Mouse (Mus musculus): ENCODE measurements around the gene Kcns1. TPM values are rescaled to one million over a fixed set of nuclear protein-coding genes. Genes with fewer than 3 reads are reported as not detected.

Gene Kcns1
- total RNA-seq, 2 experiments from 2014 or later, result 0.10 TPM; not detected in 1

DNA sequence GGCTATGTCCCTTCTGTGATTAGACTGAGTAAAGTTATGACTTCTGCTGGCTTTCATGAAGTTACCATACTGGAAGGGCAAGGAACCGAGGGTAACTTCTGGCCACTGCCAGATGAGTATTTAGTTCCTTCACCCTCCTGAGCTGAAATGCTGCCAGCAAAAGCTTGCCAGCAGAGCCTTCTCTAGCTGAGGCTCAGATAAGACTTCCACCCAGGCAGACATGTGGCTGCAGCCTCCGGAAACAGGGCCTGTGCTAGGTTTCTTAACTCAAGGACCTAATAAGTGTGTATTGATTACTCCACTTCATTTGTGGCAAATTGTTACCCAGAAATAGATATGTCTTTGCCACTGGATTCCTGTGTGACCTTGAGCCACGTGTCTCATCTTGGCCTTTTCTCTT is 2.5 kb upstream of the Kcns1 start:
- DNase-seq, result peak in 1 of 2 experiments; percentile 18

- DNase-seq, result no peak
Observed at GRCm38 (mm10) chr2:164170326-164170725, 587 bp downstream of the Kcns1 start.

GRCm38 (mm10) chr2:164168571-164168946 is 2.4 kb downstream of the Kcns1 start:
- DNase-seq, result no peak

DNA sequence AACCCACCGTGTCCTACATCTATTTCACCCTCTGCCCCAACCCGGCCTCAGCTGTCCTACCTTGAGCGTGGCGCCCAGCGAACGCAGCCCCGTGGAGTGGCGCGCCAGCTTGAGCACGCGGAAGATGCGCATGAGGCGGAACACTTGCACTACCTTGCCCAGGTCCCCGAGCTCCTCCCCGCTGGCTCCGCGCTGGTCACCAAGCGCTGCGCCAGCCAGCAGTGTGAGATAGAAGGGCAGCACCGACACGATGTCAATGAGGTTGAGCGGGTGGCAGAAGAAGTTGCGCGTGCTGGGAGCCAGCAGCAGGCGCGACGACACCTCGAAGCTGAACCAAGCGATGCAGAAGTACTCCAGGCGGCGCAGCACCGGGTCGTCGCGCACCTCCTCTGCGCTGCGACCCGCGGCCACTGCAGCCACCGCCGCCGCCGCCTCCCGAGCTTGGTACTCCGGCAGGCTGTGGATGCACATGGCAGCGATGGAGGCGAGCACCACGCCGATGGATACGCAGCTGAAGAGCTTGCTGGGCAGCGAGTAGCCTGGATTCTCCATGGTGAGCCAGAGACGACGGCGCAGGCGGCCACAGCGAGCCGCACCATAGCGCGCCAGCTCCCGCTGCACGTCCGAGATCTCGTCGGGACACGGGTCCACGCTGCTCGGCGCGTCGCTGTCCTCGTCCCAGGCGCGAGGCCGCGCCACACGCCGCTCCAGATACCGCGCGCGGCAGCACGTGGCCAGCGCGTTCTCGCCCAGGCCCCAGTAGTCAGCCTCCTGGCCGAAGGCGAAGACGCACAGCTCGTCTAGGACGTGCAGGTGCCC is 3.0 kb downstream of the Kcns1 start:
- no peak for DNase-seq

DNA sequence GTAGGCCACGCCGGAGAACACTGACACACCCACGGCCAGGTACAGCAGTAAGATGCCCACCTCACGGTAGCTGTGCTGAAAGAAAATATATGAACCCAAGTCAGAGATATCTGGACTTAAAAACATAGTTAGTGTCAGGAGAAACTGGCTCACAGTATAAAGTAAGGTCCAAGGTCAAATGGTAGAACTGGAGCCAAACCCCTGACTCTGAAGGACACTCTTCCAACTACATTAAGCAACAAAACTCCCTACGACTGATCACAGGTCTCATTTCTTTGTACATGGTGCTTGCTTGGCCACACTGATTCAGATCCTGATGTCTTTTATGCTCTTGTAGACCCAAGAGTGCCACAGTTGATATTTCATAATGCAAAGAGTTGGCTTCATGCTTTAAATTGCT is 6.0 kb downstream of the Kcns1 start:
- DNase-seq, result no peak

DNA sequence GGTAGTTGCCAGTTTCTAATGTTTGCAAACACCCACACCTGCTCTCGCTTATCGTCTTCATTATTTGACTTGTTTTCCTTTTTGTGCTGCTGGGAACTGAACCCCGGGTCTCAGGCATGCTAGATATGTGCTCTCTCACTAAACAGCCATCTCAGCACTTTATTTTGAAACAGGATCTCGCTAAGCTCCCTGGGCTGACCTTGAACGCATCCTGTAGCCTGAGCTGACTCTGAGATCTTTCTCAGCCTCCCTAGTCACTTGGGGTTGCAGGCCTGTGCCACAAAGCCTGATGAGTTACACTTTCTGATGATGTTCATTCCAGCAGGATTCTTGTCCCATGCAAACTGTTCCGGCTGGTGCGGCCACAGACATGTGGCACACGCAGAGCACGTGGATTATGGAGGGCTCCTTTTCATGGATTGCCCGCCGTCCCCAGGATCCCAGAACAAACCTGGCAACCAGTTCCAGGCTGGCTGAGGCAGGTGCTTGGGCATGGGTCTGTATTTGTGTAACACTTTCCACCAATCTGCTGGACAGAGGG is 9.3 kb downstream of the Kcns1 start:
- DNase-seq, result no peak

DNA sequence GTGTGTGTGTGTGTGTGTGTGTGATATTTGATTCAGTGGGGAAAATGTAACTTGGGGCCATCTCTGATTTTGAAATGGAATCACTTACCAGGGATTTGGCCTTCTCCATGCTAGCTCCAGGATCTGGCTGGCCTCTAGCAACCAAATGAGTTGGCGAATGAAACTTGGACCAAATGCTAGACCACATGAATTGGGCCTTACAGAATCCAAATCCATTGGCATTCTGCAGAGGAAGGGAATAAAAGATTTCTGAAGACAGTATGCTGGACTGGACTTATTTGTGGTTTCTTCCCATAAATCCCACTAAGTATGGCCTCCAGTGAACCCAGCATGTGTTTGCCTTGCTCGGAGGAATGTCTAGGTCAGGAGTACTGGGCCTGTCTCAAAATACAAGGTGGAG is 12.1 kb downstream of the Kcns1 start:
- no peak for DNase-seq

GRCm38 (mm10) chr2:164156158-164156557 is 14.8 kb downstream of the Kcns1 start:
- no peak for DNase-seq

- DNase-seq, result no peak
Observed at GRCm38 (mm10) chr2:164154007-164154406, 16.9 kb downstream of the Kcns1 start.

DNA sequence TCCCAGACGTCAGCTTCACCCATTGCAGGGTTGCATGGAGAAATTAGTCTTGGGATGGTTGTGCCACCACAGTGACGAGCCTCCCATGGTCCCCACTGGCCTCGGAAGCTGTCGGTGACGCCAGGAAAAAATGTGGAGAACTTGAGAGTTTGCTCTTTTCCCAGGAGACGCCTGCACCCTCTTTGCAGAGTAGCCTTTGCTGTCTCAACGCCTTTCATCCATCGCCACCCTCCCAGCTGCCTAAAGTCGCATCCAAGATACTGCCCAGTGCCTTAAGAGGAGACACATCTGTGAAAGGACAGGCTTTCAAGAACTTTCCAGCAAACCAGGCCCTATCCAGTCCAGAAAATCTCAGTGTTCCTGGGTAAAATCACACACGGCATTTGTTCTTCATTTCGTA is 18.6 kb downstream of the Kcns1 start:
- no peak for DNase-seq

GRCm38 (mm10) chr2:164150086-164150760 is 20.7 kb downstream of the Kcns1 start:
- no peak for DNase-seq

GRCm38 (mm10) chr2:164146556-164146955 is 24.4 kb downstream of the Kcns1 start:
- no peak for DNase-seq

DNA sequence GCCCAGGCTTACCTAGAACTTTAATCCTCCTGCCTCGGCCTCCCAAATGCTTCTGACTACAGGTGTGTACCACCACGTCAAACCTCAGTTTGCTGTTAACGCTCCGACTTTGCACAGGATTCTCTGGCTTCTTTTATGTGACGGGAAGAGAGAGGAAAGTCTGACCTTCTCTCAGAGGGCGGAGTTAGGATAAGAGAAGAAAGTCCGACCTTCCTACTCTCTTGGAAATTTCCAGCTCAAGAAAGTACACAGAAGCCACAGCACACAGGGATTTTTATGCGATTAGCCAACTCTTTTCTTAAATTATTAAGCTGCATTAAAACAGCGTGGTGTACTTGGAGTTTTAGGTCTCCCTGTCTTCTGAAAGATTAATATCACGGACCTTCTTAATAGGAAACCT is 26.4 kb downstream of the Kcns1 start:
- no peak for DNase-seq

GRCm38 (mm10) chr2:164144025-164144424 is 26.9 kb downstream of the Kcns1 start:
- no peak for DNase-seq

- peak; percentile 27 to 55 for DNase-seq
Observed at GRCm38 (mm10) chr2:164142021-164142420, 28.9 kb downstream of the Kcns1 start.

- no peak for DNase-seq
Observed at GRCm38 (mm10) chr2:164137754-164138153, 33.2 kb downstream of the Kcns1 start.

GRCm38 (mm10) chr2:164136393-164136792 is 34.5 kb downstream of the Kcns1 start:
- DNase-seq, result no peak

DNA sequence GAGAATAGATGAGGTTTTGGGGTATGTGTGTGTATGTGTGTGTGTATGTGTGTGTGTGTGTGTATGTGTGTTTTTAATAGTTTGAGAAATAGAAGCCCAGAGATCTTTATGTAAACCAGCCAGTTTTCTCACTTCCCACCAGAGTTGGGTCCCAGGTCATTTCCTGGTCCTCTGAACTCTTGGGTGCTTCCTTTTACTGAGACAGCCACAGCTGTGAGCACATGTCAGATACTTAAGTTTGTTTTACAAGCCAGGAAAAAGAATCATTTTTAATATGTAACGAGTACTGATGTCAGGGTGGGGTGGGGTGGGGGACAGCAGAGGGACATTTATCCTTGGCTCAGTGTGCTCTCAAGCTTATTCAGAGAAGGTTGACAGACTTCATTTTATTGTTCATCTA is 35.5 kb downstream of the Kcns1 start:
- DNase-seq, result peak in 1 of 2 experiments; percentile 18

- peak; percentile 18 to 32 for DNase-seq
Observed at GRCm38 (mm10) chr2:164134563-164134962, 36.4 kb downstream of the Kcns1 start.

GRCm38 (mm10) chr2:164131586-164131985 is 39.3 kb downstream of the Kcns1 start:
- DNase-seq, result no peak

DNA sequence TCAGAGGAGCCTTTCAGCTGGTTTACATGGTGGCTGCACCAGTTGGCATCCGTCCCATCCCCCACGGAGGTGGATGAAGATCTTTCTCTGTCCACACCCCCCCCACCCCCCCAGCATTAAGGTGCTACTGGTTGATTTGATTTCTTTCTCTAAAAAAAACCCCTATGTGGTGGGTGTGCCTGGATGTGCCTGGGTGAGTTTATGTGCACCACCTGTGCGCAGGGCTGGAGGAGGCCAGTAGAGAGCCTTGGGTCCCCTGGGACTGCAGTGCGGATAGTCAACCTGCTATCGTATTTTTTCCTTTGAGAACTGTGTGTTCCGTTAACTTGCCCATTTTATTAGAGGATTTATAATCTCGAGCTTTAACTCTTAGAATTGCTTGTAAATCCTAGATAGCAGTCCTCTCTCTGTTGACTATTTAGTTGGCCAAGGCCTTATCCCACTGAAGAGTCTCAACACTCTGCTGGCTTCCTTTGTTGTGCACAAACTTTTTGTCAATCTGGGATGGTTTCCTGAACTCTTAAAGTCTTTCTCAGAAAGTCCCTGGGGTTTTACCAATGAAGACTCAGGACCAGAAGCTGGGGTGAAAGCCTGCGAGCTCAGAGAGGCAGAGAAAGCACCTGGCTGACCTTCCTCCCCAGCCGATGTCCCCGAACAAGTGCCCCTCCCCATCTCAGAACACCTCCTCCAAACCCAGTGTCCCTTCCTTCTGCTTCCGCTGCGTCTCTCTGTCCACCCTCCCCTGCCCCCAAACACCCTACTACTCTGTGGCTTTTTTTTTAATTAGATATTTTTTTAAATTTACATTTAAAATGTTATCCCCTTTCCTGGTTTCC is 42.1 kb downstream of the Kcns1 start:
- DNase-seq, result no peak

- DNase-seq, result no peak
Observed at GRCm38 (mm10) chr2:164127297-164127696, 43.6 kb downstream of the Kcns1 start.
